Mouse (Mus musculus) hindbrain, embryonic 12.5 days (tissue): ENCODE data around the gene Camk2g. TPM values are rescaled to one million over a fixed set of nuclear protein-coding genes. Genes with fewer than 3 reads are reported as not detected.

Source experiments
- ATAC-seq: fragments of 200-750 bp; cut with Nextera tagmentation; 2 replicates; pipeline ENCODE4 v1.8.0; 2017; ENCODE audit warnings: moderate TSS enrichment; ENCODE audit not compliant: low FRiP score
- H3K27ac ChIP-seq: fragments of 300-500 bp; sonication (generic); 2 replicates; pipeline ENCODE4 v1.5.1; 2016; ENCODE audit warnings: mild to moderate bottlenecking
- H3K27me3 ChIP-seq: fragments of 300-500 bp; sonication (generic); 2 replicates; pipeline ENCODE4 v1.6.1; 2016; ENCODE audit warnings: mild to moderate bottlenecking
- H3K36me3 ChIP-seq: fragments of 300-500 bp; sonication (generic); 2 replicates; pipeline ENCODE4 v1.6.1; 2016; ENCODE audit warnings: mild to moderate bottlenecking
- H3K4me1 ChIP-seq: fragments of 300-500 bp; sonication (generic); 2 replicates; pipeline ENCODE4 v1.6.1; 2016
- H3K4me2 ChIP-seq: fragments of 300-500 bp; sonication (generic); replicated peaks from 2 replicates; pipeline ENCODE4 v1.6.1; 2016; ENCODE audit warnings: mild to moderate bottlenecking
- H3K4me3 ChIP-seq: fragments of 300-500 bp; sonication (generic); 2 replicates; pipeline ENCODE4 v1.5.1; 2016; ENCODE audit warnings: mild to moderate bottlenecking
- H3K9ac ChIP-seq: fragments of 300-500 bp; sonication (generic); 2 replicates; pipeline ENCODE4 v1.6.1; 2016; ENCODE audit warnings: mild to moderate bottlenecking, moderate library complexity
- H3K9me3 ChIP-seq: fragments of 300-500 bp; sonication (generic); replicated peaks from 2 replicates; pipeline ENCODE4 v1.6.1; 2016; ENCODE audit warnings: mild to moderate bottlenecking
- WGBS: fragments of 180-500 bp; shearing (Covaris S2); methylation state at CpG from one replicate; pipeline ENCODE4 v1.1.7; 2016; 5-methylcytosine and 5-hydroxymethylcytosine counted together
- polyA plus RNA-seq: library from polyadenylated mRNA; unstranded; fragments of >200 nt; fragmentation: Nextera tagmentation; extraction: Ambion mirVana; gene quantifications from 2 replicates; pipeline ENCODE4 v1.2.1, GENCODE M21; 2016

Camk2g gene
- polyA plus RNA-seq, 1 experiment from 2014 or later: 75.5 TPM

DNA sequence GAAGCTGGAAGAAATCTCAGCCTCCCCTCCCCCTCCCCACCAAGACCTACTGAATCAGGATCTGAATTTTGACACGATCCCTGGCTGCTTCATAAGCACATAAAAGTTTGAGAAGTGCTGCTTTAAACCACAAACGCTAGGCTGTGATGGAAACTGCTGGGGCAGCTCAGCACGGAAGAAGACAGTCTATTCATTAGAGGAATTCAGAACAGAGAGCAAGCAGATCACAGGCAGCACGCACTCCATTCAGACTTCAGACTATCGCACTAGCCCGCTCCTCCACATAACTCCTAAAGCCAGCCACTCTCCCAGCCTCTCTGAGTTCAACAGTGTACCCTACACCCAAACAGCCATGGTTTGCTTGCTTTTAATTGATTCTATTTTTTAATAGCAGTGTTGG lies 18.2 kb downstream of the Camk2g start:
- WGBS: 27% methylated on average over 6 of the region's 6 CpGs
- H3K27me3 ChIP-seq: no peaks in the 10 kb centered on the region
- H3K9ac ChIP-seq: no peak overlapping the region
- H3K4me2 ChIP-seq: 0 out of 2 replicates have a peak overlapping the region, but pooled peaks have one; percentile 2
- H3K4me1 ChIP-seq: peaks cover 12% of the 10 kb centered on the region
- H3K4me3 ChIP-seq: no peak overlapping the region
- H3K36me3 ChIP-seq: peaks cover 33% of the 10 kb centered on the region
- 0 out of 2 replicates have a peak overlapping the region, but pooled peaks have one; percentile 30 for H3K27ac ChIP-seq
- no peak for ATAC-seq
- no peaks in the 10 kb centered on the region for H3K9me3 ChIP-seq

DNA sequence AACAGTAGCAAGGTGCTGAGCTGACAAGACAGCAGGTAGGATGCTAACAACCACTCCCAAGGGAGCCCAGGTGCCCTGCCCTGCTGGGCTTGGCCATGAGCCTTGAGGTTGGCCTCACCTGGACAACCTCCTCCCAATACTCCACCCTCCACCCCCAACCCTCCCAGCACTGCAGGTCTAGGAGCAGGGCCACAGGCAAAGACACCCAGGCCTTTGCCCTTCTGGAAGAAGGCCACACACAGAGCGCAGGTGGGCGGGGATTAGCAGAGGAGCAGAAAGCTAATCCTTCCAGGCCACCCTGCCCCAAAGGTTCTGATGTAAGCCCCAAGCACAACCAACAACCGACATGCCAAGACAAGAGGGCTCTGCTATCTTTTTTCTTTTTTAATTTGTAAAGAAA lies 20.5 kb downstream of the Camk2g start:
- Histone ChIP-seq H3K4me1 (peaks cover 12% of the 10 kb centered on the region), H3K27ac (no peak overlapping the region), H3K36me3 (peaks cover 42% of the 10 kb centered on the region), H3K4me2 (no peak overlapping the region), H3K9me3 (no peaks in the 10 kb centered on the region), H3K4me3 (no peak overlapping the region), H3K9ac (no peak overlapping the region), H3K27me3 (no peaks in the 10 kb centered on the region)
- WGBS: 67% methylated on average over 3 of the region's 3 CpGs
- ATAC-seq: no peak

DNA sequence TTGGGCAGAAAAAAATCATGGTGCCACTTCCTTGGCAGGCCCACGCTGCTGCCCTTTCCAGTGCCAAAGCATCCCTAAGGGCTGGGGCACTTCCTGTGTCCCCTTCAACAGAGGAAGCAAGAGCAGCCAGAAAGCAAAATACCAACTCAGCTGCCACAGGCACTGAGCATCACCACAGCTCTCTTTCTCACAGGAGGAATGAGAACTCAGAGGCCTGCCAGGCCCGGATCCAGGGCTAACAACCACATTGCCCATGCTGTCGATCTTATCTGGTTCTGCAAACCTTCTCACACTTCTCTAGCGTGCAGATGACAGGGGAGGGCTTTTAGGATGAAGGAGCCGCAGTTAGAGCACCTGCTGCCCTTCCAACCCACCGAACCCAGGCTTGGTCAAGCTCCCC lies 21.1 kb downstream of the Camk2g start:
- Histone ChIP-seq H3K27me3 (no peaks in the 10 kb centered on the region), H3K4me2 (no peak overlapping the region), H3K9ac (no peak overlapping the region), H3K4me1 (peaks cover 12% of the 10 kb centered on the region), H3K9me3 (no peaks in the 10 kb centered on the region), H3K27ac (no peak overlapping the region), H3K36me3 (peaks cover 42% of the 10 kb centered on the region), H3K4me3 (no peak overlapping the region)
- ATAC-seq: no peak
- WGBS: 84% methylated on average over 6 of the region's 6 CpGs

DNA sequence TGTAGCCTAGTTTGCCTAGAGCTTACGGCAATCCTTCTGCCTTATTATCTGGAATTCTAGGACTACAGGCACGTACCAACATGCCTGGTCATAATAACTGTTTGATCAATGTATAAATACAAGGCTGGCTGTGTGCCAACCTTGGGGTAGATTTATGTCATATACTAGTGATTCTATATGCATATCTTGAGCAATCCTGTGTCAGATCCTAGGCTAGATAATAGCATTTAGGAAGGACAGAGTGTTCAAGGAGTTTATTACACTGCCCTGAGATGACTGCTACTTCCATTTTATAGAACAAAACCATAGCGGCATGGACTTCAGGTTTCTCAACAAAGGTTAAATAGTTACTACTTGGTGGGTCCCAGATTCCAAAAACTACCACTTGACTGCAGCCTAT lies 21.9 kb downstream of the Camk2g start:
- H3K4me3 ChIP-seq: no peak overlapping the region
- H3K27me3 ChIP-seq: no peaks in the 10 kb centered on the region
- H3K9ac ChIP-seq: no peak overlapping the region
- H3K27ac ChIP-seq: no peak overlapping the region
- H3K36me3 ChIP-seq: peaks cover 34% of the 10 kb centered on the region
- no peak overlapping the region for H3K4me2 ChIP-seq
- H3K4me1 ChIP-seq: peaks cover 12% of the 10 kb centered on the region
- 97% methylated on average over 3 of the region's 3 CpGs for WGBS
- no peak for ATAC-seq
- no peaks in the 10 kb centered on the region for H3K9me3 ChIP-seq

DNA sequence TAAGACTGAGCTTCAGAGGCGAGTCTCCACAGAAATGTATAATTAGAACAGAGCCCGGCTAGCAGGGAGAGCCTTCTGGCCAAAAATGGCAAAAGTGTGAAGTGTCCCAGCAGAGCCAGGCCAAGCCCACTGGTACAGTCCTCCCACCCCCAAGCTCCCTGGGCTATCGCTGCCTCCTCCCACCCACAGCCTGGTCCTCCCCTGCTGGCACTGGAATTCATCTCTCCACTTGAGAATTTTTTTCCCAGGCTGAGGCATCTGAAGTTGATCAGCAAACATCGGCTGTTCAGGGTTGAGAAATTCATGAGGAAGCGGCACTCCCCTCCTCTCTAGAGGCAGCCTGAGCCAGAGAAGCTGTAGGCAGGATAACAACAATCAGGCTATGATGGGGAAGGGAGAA lies 25.3 kb downstream of the Camk2g start:
- Histone ChIP-seq H3K4me1 (no peaks in the 10 kb centered on the region), H3K4me2 (no peak overlapping the region), H3K27me3 (no peaks in the 10 kb centered on the region), H3K27ac (no peak overlapping the region), H3K9ac (no peak overlapping the region), H3K9me3 (no peaks in the 10 kb centered on the region), H3K36me3 (peaks cover 51% of the 10 kb centered on the region), H3K4me3 (no peak overlapping the region)
- ATAC-seq: no peak
- WGBS: 75% methylated on average over 5 of the region's 5 CpGs

DNA sequence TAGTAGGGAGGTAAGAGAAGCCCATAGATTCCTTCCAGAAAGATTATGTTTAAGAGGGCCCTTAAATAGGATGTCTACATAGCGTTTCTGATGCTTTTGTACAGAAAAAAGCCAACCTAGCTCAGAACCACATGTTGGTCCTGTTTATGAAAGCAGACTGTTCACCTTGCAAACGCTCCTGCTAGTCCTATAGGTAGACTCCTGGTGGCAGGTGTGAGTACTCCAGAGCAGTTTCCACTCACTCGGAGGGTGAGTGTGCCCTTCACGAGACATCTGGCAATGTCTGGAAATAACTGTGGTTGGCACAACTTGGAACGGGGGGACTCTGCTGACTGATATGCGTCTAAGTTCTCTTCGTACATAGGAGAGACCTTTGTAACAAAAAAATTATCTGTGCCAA lies 26.0 kb downstream of the Camk2g start:
- H3K27me3 ChIP-seq: no peaks in the 10 kb centered on the region
- no peaks in the 10 kb centered on the region for H3K4me1 ChIP-seq
- H3K9me3 ChIP-seq: no peaks in the 10 kb centered on the region
- 93% methylated on average over 7 of the region's 7 CpGs for WGBS
- no peak for ATAC-seq
- no peak overlapping the region for H3K4me3 ChIP-seq
- no peak overlapping the region for H3K4me2 ChIP-seq
- H3K27ac ChIP-seq: no peak overlapping the region
- H3K9ac ChIP-seq: no peak overlapping the region
- peaks cover 57% of the 10 kb centered on the region for H3K36me3 ChIP-seq

DNA sequence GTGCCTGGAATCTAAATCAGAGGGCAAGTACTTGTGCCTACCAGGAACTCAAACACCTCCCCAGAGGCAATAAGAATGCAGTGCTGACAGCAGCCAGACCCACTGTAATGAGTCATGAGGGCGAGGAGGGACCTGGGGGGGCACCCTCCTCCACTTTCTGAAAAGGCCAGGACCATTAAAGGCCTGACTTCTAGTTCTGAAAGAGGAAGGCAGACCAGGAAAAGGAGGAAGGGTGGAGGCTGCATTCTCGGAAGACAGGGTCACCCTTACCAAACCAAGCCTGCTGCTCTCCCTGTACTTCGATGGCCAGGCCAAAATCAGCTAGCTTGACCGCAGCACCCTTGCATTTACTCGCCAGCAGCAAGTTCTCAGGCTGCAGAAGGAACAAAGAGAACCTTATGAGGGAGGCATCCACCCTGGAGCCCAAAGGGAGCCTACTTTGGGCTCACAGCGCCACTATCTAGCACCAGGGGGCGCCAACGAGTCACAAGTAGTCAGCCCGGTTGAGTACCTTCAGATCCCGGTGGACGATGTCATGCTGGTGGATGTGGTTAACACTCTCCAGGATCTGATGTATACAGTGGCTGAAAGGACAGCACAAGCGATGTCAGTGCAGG lies 28.1 kb downstream of the Camk2g start:
- ATAC-seq: peak; percentile 73
- 26% methylated on average over 12 of the region's 12 CpGs for WGBS

DNA sequence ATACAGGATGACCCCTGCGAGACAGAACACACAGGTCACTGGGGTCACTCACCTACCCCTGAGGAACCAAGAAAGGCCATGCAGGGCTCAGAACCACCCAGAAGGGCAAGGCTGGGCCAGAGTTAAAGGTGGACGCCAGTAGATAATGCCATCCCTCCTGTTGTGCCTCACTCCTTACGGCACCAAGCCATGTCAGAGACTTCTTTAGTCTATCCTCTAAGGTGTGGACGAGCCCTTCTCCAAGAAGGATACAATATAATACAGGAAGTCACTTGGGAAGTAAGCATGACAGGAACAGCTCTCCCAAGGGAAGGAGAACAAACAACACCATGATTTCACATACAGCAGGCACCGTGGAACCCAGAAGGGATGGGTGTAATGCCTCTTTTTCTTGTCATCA lies 28.9 kb downstream of the Camk2g start:
- 91% methylated on average over 5 of the region's 5 CpGs for WGBS
- Histone ChIP-seq H3K4me1 (no peaks in the 10 kb centered on the region), H3K4me2 (no peak overlapping the region), H3K36me3 (peaks cover 70% of the 10 kb centered on the region), H3K27ac (no peak overlapping the region), H3K27me3 (no peaks in the 10 kb centered on the region), H3K9ac (no peak overlapping the region), H3K4me3 (no peak overlapping the region), H3K9me3 (no peaks in the 10 kb centered on the region)
- no peak for ATAC-seq

More for the DNA sequence above, 28.1 kb downstream of the Camk2g start:
- Histone ChIP-seq H3K27me3 (no peaks in the 10 kb centered on the region), H3K9ac (no peak overlapping the region), H3K27ac (no peak overlapping the region), H3K4me1 (no peaks in the 10 kb centered on the region), H3K4me2 (no peak overlapping the region), H3K9me3 (no peaks in the 10 kb centered on the region), H3K36me3 (peaks cover 69% of the 10 kb centered on the region), H3K4me3 (no peak overlapping the region)

DNA sequence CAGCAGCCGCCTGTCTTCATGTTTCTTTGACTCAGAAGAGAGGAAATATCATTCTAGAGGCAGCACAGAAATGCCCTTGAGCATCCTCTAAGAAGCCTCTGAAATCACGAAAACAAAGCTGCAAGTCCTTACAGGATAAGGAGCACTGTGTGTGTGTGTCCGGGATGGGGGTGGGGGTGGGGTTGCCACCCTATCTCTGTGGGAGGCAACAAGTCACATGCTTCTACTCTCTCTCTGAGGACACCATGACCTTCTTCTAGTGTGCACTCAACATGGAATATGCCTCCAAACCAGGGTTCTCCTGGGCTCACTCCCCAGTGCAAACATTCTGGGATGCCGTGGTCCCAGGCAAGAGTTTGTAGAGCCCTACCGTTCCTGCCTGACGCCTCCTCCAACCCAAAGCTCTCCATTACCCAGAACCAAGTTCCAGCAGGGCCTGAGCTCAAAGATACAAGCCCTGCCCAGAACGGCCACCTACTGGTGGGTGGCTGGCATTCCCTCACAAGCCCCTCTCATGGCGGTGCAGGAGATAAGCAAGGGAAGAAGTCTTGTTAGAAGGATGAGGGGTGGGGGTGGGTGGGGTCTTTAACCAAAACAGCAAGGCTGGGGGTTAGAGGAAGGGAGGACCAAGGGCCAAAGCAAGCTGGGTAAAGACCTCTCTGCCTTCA lies 35.0 kb downstream of the Camk2g start:
- H3K27me3 ChIP-seq: no peaks in the 10 kb centered on the region
- H3K4me3 ChIP-seq: no peak overlapping the region
- no peak overlapping the region for H3K4me2 ChIP-seq
- no peak for ATAC-seq
- H3K27ac ChIP-seq: no peak overlapping the region
- H3K4me1 ChIP-seq: no peaks in the 10 kb centered on the region
- WGBS: 84% methylated on average over 8 of the region's 8 CpGs
- H3K36me3 ChIP-seq: peaks cover 89% of the 10 kb centered on the region
- H3K9ac ChIP-seq: no peak overlapping the region
- H3K9me3 ChIP-seq: no peaks in the 10 kb centered on the region

DNA sequence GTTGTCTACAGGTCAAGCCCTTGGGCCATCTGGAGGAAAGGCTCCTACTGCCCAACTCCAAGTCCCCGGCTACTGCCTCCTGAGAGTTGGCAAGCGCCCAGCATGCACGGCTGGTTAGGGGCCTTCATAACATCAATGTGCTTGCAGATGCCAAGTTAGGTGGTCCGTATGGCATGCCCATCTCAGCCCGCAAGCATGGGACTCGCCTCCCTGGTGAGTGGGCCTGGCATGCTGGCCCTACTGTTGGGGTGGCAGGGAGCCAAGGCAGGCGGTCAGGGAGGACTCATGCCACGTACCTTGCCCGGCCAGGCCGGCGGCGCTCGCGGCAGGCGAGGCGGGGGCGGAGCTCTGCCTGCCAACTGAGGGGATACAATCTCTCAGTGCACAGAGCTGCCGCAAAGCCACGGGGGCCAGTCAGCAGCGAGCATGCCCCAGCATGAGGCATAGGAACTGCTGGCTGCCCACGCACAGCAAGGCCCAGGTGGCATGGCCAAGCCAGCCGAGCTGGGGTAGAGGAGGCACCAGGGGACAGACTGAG lies 36.4 kb downstream of the Camk2g start:
- H3K9me3 ChIP-seq: no peaks in the 10 kb centered on the region

DNA sequence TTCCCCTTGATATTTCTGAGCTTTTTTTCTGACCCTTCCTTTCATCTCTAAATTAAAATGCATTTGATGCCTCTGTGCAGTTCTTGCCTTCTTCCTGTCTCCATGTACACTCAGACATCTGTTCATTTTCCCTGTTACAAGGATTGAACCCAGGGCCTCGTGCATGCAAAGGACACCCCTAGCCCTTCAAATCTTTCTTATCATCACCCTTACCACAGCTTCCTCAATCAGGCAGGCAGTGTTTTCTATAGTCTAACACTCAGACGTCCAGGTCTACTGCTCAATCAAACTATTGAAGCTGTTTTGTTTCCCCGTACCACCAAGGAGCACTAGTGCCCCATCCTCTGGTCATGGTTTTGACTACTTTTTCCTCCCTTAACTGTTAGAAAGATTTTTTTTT lies 40.1 kb downstream of the Camk2g start:
- no peak overlapping the region for H3K4me2 ChIP-seq
- no peak overlapping the region for H3K4me3 ChIP-seq
- H3K36me3 ChIP-seq: peaks cover 51% of the 10 kb centered on the region
- H3K9me3 ChIP-seq: no peaks in the 10 kb centered on the region
- H3K27me3 ChIP-seq: no peaks in the 10 kb centered on the region
- 83% methylated on average over 3 of the region's 3 CpGs for WGBS
- no peak for ATAC-seq
- H3K9ac ChIP-seq: no peak overlapping the region
- H3K27ac ChIP-seq: no peak overlapping the region
- no peaks in the 10 kb centered on the region for H3K4me1 ChIP-seq

More for the DNA sequence above, 36.4 kb downstream of the Camk2g start:
- no peak overlapping the region for H3K27ac ChIP-seq
- H3K4me1 ChIP-seq: no peaks in the 10 kb centered on the region
- H3K27me3 ChIP-seq: no peaks in the 10 kb centered on the region
- H3K36me3 ChIP-seq: peaks cover 79% of the 10 kb centered on the region
- H3K4me3 ChIP-seq: no peak overlapping the region
- no peak overlapping the region for H3K9ac ChIP-seq
- ATAC-seq: no peak
- H3K4me2 ChIP-seq: no peak overlapping the region
- whole genome bisulfite sequencing: 95% methylated on average over 22 of the region's 22 CpGs

DNA sequence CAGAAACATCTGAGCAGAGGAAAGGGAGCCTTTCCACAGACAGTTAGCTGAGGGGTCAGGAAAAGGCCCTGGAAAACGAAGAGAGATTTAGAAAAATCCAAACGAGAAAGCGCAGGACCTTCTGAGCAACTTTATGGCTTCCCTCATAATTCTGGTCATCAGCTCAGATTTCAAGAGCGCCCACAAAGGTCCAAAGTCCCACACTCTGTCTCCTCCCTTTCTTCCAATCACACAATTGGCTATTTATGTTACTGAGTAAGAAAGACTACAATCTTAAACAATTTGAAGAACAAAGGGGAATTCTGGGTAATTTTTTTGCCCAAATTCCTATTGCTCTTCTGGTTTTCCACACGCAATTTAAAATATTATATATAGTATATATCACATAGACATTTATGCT lies 43.4 kb downstream of the Camk2g start:
- no peak for ATAC-seq
- Histone ChIP-seq H3K9ac (no peak overlapping the region), H3K4me1 (no peaks in the 10 kb centered on the region), H3K9me3 (no peaks in the 10 kb centered on the region), H3K27me3 (no peaks in the 10 kb centered on the region), H3K4me2 (no peak overlapping the region), H3K36me3 (peaks cover 34% of the 10 kb centered on the region), H3K4me3 (no peak overlapping the region), H3K27ac (no peak overlapping the region)
- WGBS: 94% methylated on average over 5 of the region's 5 CpGs
